Mouse (Mus musculus) heart, adult 8-10 months (tissue): Measurements from ENCODE around the gene Zfp444. TPM values are rescaled to one million over a fixed set of nuclear protein-coding genes. Genes with fewer than 3 reads are reported as not detected.
"Not testable (repeated sequence)": the region's sequence is repeated elsewhere in the genome, so short reads cannot be mapped to it uniquely, and the experiment has no call there.

Experiments used
- DNase-seq: peaks from one replicate; pipeline ENCODE4 v3.0.0; 2022; ENCODE audit warnings: low spot score
- total RNA-seq, 4 experiments: library from RNA; stranded (reverse); gene quantifications; 2 replicates each; pipeline ENCODE4 v1.2.4; 2022

The Zfp444 gene
- total RNA-seq, 4 experiments from 2014 or later: 7.0 to 10.3 (median 9.9) TPM

DNA sequence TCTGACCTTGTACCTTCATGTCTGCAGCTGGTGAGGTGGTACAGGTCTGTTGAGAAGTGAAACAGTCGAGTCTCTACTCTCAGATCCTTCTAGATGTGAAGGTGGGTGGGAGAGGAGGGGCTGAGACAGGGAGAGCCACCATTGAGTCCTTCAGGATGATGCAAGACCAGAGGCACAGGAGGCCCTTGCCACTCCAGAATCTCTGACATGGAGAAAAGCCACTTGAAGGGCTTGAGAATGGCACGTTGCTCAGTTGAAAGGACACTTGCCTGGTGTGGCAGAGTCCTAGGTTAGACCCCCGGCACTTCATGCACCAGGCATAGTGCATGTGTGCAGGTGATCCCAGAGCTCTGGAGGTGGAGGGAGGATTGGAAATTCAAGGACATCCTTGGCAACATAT lies 10.5 kb upstream of the Zfp444 start:
- no peak for DNase-seq

DNA sequence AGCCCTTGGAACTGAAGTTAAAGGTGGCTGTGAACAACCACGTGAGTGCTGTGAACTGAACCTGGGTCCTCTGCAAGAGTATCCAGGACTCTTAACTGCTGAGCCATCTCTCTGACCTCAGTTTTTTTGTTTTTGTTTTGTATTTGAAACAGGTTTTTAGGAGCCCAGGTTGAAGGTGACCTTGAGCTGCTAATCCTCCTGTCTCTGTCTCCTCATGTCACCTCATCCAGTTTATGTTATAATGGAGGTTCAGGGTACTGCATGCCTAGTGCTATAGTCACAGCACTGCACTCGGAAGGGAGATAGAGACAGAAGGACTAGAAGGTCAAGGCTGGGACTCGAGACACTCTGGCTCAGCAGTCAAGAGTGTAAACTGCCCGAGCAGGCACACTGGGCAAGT lies 9.9 kb upstream of the Zfp444 start:
- DNase-seq: no peak

DNA sequence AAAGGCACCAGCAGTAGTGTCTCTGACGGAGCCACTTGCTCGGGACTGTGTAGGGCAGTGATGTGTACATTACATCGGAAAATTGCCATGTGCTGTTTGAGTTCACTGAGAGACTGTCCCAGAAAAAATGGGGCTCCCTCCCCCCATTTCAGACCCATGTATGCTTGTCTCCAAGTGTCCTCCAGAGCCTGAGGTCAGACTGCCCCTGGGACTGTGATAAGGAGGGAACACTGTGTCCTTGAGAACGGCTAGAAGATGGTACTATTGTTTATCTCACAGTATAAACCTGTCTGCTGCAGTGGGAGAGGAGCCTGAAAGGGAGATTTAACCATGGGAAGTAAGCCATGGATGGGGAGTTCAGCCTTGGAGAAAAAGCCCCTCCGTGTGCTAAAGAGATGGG lies 7.4 kb upstream of the Zfp444 start:
- DNase-seq: no peak

DNA sequence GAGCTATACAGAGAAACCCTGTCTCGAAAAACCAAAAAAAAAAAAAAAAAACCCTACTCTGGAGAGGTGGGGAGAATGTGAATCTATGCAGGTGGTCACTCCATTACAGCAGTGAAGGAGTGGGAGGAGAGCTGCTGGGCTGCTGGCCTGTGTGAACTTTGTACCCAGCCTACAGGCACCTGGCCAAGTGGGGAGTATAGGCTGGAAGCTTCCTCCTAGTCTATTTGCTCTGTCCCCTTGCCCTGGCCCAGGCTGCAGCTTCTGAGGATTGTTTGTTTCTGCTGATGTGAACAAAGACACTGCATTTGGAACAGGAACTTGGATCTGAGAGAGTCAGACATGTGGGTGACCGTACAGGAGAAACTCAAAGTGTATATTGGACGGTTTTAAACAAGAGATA lies 2.6 kb upstream of the Zfp444 start:
- no peak for DNase-seq

DNA sequence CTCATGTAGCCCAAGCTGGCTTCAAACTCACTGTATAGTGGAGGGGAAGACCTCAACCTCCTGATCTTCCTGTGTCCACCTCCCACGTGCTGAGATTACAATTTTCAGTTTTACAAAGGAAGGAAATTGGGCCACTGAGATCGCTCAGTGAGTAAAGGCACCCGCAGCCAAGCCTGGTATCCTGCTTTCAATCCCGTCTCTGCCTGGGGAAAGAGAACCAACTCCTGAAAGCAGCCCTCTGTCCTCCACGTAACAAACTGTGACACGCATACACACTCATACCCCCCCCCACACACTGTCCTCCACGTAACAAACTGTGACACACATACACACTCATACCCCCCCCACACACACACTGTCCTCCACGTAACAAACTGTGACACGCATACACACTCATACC lies 1.6 kb upstream of the Zfp444 start:
- no peak for DNase-seq

DNA sequence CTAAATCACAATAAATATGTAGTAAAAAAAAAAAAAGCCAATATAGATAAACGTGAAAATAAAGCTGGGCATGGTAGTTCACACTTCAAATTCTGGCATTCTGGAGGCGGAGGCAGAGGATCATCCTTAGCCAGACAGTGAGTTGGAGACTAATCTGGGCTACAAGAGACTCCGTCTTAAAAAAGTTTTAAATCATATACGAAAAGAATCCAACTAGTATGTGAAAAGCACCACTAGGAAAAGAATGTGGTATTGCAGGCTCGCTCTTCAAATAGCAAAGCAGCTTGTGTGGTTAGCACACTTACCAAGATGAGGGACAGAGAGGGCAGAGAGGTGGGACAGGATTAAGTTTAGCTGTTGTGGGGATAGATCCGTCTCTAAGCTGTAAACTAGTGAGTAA lies 1.2 kb upstream of the Zfp444 start:
- no peak for DNase-seq

DNA sequence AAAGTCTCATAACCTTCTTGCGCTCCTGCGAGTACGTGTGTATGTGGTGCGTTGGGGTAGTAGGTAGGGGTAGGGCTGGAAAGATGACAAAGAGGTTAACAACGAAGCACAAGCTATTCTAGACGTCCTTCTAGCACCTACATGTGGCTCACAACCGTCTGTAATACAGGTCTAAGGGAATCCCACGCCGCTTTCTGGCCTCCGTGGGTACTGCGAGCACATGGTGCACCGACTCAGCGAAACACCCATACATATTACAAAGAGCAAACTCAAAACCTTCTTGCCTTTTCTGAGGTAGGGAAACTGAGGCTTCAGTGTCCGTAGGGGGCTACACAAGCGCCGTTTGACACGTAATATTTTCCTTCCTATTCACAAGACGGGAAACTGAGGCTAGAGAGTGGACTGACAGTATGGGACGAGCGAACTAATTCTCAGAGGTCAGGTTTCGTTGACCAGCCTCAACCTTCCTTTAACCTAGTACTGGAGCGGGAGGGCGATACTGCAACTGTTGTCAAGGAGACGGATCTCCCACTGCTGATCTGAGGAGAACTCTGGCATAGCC lies 501 bp upstream of the Zfp444 start:
- DNase-seq: peak; percentile 57

DNA sequence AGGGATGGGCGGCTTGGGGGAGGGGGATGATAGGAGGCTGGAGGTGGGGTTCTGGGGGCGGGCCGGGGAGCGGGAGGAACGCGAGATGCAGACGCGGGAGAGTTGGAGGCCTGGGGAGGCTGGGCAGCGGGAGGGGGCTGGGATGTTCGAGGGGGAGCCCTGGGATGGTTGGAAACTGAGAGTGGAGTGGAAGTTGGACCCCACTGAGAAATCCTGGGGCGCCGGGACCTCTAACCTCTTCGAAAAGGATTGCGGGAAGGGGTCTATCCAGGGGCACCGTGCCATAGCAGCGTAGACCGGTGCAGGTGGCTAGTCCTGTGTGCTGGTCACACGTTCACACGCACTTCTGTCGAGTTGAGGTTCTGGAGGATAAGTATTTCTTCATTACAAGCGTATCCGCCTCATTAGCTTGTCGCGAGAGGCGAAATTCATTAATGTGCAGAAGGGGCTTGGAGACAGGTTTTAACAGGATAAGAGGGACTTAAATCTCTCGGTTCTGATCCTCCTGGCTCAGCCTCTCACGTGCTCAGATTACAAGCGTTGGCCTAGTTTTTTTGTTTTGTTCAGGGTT lies 733 bp downstream of the Zfp444 start:
- no peak for DNase-seq

DNA sequence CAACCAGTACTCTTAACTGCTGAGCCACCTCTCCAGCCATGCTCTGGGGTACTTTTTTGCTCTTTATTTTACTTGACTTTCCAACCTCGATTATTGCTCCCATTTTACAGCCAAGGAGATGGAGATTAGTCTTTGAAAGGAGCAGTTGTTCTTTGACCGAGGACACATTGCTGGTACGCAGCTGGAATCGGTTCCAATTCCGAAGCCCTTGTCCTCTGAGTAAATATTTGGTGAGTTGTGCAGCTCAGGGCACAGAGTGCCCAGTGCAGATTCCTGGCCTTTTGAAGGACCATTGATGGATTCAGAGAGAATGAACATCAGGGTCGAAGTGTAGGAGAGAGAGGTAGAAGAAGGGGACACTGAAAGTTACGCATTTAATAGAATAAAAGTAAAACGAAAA lies 1.8 kb downstream of the Zfp444 start:
- no peak for DNase-seq

DNA sequence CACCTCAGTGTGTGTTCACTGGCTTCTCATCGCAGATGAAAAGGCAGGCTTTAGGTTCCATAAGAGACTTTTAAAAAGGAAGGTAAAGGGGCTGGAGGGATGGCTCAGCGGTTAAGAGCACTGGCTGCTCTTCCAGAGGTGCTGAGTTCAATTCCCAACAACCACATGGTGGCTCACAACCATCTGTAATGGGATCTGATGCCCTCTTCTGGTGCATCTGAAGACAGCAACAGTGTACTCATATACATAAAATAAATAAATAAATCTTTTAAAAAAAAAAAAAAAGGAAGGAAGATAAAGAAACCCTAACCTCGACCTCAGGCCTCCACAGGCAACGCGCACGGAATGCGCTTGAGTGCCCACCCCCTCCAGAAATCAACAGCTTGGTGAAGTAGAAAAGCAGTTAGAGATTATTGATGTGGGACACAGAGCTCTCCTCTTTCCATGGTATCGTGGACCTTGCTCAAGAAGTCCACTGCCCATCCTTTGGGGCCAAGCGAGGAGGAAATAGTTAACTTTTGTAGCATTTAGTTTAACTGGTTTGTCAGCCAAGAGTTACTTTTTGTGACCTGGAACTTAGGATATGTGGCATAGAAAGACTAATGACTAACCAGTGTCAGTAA lies 2.5 kb downstream of the Zfp444 start:
- not testable (repeated sequence) for DNase-seq

DNA sequence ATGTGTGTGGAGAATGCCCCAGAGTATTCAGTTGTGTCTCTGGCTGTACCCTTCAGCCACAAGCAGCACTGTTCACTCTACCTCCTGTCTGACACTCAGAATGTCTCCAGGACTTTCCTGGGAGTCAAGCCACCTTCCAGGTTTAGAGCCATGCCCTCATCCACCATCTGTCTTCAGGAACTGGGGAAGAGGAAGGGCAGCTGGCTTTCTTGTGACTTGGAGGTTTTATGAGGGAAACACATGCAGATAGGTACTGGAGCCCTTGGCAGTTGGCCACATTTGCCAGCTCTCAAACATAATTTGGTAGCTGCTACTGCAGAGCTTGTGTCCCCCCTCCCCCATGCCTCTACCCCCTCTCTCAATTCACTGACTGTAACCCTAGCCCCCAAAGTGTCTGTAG lies 7.0 kb downstream of the Zfp444 start:
- no peak for DNase-seq

DNA sequence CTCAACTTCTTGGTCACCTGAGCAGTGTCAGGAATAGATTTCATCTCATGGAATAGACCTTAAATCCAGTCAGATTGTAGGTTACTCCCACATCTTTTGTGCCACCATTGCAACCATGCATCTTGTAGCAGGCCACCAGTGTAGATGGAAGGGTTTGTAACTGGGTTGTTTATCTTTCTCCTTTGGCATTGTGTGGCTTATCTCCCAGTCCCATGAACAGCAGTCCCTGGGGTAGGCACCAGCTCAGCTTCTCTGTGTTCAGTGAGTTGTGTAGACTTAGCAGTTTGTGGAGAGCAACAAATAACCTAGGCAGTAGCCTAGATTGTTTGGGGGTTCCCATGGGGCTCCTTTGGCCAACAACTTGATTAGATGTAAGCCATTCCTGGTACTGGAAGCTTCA lies 10.9 kb downstream of the Zfp444 start:
- no peak for DNase-seq

DNA sequence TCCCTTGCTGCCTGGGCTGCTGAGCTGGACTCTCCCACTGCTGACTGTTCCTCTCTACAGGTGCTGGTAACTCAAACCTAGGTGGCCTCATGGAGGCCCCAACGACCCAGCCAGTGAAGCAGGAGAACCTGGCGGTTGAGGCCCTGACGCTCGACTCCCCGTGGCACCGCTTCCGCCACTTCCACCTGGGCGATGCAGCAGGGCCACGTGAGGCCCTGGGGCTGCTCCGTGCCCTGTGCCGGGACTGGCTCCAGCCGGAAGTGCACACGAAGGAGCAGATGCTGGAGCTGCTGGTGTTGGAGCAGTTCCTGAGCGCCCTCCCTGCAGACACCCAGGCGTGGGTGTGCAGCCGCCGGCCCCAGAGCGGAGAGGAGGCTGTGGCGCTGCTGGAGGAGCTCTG lies 11.8 kb downstream of the Zfp444 start:
- no peak for DNase-seq

DNA sequence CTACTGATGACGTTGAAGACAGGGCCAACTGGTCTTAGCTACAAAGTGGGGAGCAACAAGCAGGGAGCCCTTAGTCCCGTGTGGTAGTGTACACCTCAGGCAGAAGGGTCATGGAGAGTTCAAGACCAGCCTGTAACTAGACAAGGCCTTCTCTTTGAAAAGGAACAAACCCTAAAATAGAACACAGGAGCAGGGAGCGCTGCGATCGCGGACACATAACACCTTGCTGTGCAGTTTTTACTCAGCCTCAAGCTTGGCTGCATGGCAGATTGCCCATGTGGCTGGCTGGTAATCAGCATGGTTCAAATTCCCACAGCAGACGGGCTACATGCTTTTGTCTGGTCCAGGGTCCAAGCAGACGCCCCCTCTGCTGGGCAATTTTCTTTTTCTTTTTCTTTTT lies 12.5 kb downstream of the Zfp444 start:
- DNase-seq: no peak

DNA sequence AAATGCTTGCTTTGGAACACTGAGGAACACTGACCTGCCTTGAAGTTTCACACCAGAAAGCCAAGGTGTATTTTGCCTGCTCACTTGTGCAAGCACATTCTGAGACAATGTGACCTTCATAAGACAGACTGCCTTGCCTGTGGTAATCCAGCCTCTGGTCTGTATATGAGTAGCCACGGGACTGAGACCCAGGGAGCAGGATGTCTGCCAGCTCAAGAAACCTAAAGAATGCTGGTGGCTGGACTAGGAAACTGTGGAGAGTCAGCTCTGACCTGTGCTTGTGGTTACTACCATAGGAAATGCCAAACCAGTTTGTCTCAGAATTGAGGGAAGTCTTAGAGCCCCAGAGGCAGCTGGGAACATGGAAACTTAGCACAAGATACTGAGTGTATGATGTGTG lies 13.4 kb downstream of the Zfp444 start:
- DNase-seq: no peak

DNA sequence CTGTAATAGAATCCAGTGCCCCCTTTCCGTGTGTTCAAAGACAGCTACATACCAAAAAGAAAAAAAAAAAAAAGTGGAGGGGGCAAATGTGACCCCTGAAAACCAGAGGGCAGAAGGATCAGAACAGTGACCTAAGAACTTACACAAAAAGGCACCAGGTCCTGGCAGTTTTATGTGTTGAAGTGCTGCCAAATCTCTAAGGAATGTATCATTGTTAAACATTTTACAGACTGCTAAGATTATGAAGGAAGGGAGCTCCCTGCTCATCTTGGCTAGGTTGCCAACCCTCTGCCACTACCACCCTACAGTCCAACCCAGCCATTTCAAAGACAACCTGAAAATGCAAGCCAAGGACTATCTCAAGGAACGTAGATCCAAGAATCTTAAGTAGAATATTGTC lies 14.2 kb downstream of the Zfp444 start:
- no peak for DNase-seq

DNA sequence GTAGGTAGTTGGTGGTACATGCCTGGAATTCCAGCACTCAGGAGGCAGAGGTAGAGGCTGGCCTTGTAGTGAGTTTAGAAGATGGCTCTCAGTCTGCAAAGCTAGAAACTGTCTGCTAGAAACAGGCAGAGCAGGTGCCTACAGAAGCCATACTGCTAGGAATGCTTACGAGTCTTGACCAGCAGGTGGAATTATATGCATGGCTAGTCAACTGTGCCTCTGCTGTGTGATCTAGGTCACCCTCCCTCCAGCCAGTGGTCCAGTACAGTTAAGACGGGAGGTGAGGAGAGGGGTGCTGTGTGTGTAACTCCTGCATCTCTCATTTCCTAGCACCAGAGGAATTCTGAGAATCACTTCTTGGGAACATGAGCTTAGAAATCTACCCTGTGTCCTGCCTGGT lies 14.7 kb downstream of the Zfp444 start:
- DNase-seq: no peak

DNA sequence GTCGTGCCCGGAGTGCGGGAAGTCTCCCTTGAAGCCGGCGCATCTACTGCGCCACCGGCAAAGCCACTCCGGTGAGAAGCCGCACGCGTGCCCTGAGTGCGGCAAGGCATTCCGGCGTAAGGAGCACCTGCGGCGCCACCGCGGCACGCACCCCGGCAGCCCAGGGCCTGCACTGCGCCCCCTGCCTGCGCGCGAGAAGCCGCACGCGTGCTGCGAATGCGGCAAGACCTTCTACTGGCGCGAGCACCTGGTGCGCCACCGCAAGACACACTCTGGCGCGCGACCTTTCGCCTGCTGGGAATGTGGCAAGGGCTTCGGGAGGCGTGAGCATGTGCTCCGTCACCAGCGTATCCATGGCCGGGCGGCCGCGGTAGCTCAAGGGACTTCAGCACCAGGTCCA lies 17.5 kb downstream of the Zfp444 start:
- no peak for DNase-seq

DNA sequence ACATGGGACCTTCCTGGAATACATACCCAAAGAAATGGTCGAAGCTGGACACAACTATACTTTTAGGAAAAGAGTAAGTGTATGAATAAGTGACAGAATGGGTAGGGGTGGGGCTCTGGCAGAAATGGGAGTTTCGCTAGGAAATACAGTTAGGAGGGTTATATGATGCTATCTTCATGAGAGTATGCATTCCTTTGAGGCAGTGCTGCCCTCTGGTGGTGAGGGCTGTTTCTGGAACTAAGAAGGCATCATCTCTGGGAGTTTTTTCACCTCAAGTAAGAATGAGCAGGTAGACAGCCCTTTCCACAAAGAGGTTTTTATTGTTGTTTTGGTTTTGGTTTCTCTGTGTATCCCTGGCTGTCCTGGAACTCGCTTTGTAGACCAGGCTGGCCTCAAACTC lies 19.4 kb downstream of the Zfp444 start:
- DNase-seq: peak; percentile 69

DNA sequence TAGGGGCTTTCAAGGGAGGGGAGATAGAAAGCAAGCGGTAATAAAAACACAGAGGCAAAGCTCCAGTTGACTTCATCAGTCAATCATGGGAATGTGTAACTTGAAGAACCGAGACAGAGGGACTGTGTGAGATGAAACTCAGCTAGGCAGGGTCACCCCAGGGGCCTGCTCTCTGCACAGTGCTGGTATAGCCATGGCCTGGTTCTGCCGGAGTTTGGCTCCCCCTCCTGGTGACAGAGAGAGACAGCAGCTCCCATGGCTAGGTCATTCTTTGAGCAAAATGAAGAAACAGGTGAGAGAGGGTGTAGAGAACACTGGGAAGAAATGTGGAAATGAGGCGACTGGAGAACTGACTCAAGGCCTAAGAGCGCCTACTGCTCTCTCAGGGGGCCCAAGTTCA lies 22.1 kb downstream of the Zfp444 start:
- DNase-seq: peak; percentile 44

DNA sequence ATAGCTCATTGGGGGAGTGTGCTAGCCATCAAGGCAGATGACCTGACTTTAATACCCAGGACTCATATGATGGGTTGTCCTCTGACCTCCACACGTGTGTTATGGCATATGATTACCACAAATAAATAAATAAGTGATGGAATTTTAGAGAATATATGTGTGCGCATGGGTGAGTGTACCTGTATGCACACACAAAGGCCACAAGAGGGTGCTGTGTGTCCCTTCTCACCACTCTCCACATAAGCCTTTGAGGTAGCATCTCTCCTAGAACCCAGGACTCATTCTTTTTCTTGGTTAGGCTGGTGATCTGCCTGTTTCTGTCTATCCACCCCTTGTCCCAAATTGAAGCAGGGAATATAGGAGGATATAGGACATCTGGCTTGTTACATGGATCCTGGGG lies 23.8 kb downstream of the Zfp444 start:
- no peak for DNase-seq

DNA sequence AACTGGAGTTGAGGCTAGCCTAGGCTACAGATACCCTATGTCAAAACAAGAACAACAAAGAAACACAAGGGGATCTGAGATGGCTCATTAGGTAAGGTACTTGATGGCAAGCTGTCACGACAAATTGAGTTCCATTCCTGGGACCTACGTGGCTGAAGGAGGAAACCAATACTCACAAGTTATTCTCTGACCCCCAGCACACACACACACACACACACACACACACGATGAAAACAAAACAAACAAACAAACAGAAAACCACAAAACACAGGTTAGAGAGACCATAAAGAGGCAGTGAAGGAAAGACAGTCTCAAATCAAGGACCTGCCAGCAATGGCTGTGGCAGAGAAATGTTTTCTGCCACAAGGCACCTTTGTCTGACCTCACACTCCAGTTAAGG lies 24.8 kb downstream of the Zfp444 start, which contains the start of gene Galp:
Galp (plus strand) TSS at position 301 of the 400 bp plus-strand sequence.
- no peak for DNase-seq

DNA sequence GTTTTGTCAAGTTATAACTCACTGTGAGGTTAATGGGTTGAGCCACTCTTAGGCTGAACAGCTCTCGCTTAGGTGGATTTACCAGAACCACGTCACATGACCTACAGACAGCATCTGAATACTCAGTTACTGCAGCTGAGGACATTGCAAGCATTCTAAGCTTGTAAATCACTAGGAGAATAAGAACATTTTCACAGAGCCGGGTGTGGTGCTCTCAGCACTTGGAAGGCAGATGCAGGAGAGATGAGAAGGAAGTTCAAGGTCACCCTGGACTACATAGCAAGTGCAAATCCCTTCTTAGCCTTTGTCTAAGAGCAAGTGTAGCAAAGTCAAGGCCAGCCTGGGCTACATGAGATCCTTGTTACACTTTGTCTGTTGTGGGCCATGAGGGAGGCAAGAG lies 32.2 kb downstream of the Zfp444 start:
- no peak for DNase-seq

DNA sequence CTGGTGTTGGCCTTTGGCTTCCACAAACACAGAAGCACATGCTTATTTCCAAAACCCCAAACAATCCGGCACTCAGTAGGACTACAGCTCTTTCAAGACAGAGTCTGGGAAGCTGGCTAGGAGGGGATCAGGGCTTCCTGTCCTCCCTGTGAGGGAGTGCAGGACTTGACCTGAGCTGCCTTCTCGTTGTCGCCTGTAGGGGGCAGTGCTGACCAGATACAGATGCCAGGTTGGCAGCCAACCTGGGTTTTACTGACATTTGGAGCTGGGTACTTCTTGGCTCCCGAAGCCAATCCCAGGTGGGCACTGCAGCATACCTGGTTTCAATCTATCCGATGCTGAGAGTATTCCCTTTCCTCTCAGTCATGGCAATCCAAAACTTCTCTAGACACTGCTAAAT lies 41.1 kb downstream of the Zfp444 start:
- DNase-seq: no peak
